Mouse (Mus musculus): Measurements from ENCODE around the gene Usf1.

DNA sequence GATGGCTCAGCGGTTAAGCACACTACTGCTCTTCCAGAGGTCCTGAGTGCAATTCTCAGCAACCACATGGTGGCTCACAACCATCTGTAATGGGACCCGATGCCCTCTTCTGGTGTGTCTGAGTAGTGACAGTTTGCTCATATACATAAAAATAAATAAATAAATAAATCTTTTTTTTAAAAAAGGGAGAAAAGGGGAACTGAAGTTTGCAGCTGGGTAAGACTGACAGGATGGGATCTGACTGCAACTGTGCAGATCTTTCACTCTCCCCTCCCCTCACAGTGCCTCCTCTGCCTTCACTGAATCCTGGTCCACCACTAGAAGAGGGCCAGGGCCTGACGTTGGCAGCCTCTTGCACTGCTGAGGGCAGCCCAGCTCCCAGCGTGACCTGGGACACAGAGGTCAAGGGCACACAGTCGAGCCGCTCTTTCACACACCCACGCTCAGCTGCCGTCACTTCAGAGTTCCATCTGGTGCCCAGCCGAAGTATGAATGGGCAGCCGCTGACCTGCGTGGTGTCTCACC lies 29.0 kb upstream of the Usf1 start:
- TF ChIP-seq CTCF (IDR thresholded peaks at IDR 0.05) (peak; percentile 21; the same call in 1 of the 2 replicates), EP300 (IDR thresholded peaks at IDR 0.05) (no peak)

Measured in lung, postnatal 0 days (tissue).